Mouse (Mus musculus) left cerebral cortex, adult 9 months (tissue): ENCODE measurements around the gene Tenm3.

Source experiments
- DNase-seq, 2 experiments: peaks; one replicate each; pipeline ENCODE4 v3.0.0; 2022; ENCODE audit warnings: low spot score in 2 of 2

The Tenm3 gene

GRCm38 (mm10) chr8:48665193-48665592 is 178.6 kb downstream of the Tenm3 start:
- DNase-seq, result no peak

GRCm38 (mm10) chr8:48659226-48659625 is 184.5 kb downstream of the Tenm3 start:
- DNase-seq, result no peak

- DNase-seq, result no peak
Measured at GRCm38 (mm10) chr8:48655381-48656043, 188.2 kb downstream of the Tenm3 start.

- no peak for DNase-seq
Measured at GRCm38 (mm10) chr8:48649845-48650244, 193.9 kb downstream of the Tenm3 start.

- DNase-seq, result no peak
Measured at GRCm38 (mm10) chr8:48649415-48649814, 194.3 kb downstream of the Tenm3 start.

GRCm38 (mm10) chr8:48646110-48646509 is 197.6 kb downstream of the Tenm3 start:
- no peak for DNase-seq

- no peak for DNase-seq
Measured at GRCm38 (mm10) chr8:48638129-48638528, 205.6 kb downstream of the Tenm3 start.

- no peak for DNase-seq
Measured at GRCm38 (mm10) chr8:48636979-48637378, 206.8 kb downstream of the Tenm3 start.

GRCm38 (mm10) chr8:48635815-48636214 is 207.9 kb downstream of the Tenm3 start:
- DNase-seq, result no peak

GRCm38 (mm10) chr8:48633426-48633825 is 210.3 kb downstream of the Tenm3 start:
- no peak for DNase-seq

- no peak for DNase-seq
Measured at GRCm38 (mm10) chr8:48622517-48623153, 221.1 kb downstream of the Tenm3 start.

- DNase-seq, result no peak
Measured at GRCm38 (mm10) chr8:48615088-48615487, 228.7 kb downstream of the Tenm3 start.

- no peak for DNase-seq
Measured at GRCm38 (mm10) chr8:48611934-48612512, 231.7 kb downstream of the Tenm3 start.

GRCm38 (mm10) chr8:48611126-48611525 is 232.6 kb downstream of the Tenm3 start:
- no peak for DNase-seq

GRCm38 (mm10) chr8:48610316-48610715 is 233.4 kb downstream of the Tenm3 start:
- no peak for DNase-seq

- no peak for DNase-seq
Measured at GRCm38 (mm10) chr8:48609684-48610083, 234.1 kb downstream of the Tenm3 start.

- no peak for DNase-seq
Measured at GRCm38 (mm10) chr8:48604190-48604897, 239.4 kb downstream of the Tenm3 start.

- DNase-seq, result no peak
Measured at GRCm38 (mm10) chr8:48603165-48603840, 240.4 kb downstream of the Tenm3 start.

- DNase-seq, result no peak
Measured at GRCm38 (mm10) chr8:48601621-48602020, 242.1 kb downstream of the Tenm3 start.

- DNase-seq, result no peak
Measured at GRCm38 (mm10) chr8:48599028-48599427, 244.7 kb downstream of the Tenm3 start.

GRCm38 (mm10) chr8:48596332-48596731 is 247.4 kb downstream of the Tenm3 start:
- no peak for DNase-seq

GRCm38 (mm10) chr8:48591818-48592217 is 251.9 kb downstream of the Tenm3 start:
- no peak for DNase-seq
